Mouse (Mus musculus) liver, embryonic 15.5 days (tissue): Measurements from ENCODE around the gene Fbxw27. TPM values are rescaled to one million over a fixed set of nuclear protein-coding genes. Genes with fewer than 3 reads are reported as not detected.
"Not testable (repeated sequence)": the region's sequence is repeated elsewhere in the genome, so short reads cannot be mapped to it uniquely, and the experiment has no call there.

Experiments
- ATAC-seq: fragments of 200-750 bp; cut with Nextera tagmentation; 2 replicates; pipeline ENCODE4 v1.8.0; 2017; ENCODE audit warnings: moderate number of reproducible peaks, mild to moderate bottlenecking, moderate library complexity; ENCODE audit not compliant: insufficient read depth
- H3K27ac ChIP-seq: fragments of 300-500 bp; sonication (generic); replicated peaks from 2 replicates; pipeline ENCODE4 v1.5.1; 2015; ENCODE audit warnings: mild to moderate bottlenecking, inconsistent platforms
- H3K27me3 ChIP-seq: fragments of 300-500 bp; sonication (generic); 2 replicates; pipeline ENCODE4 v1.6.1; 2015; ENCODE audit warnings: mild to moderate bottlenecking, inconsistent platforms
- H3K36me3 ChIP-seq: fragments of 300-500 bp; sonication (generic); replicated peaks from 2 replicates; pipeline ENCODE4 v1.6.1; 2015; ENCODE audit warnings: moderate library complexity, mild to moderate bottlenecking, inconsistent platforms
- H3K4me1 ChIP-seq: fragments of 300-500 bp; sonication (generic); replicated peaks from 2 replicates; pipeline ENCODE4 v1.6.1; 2015; ENCODE audit warnings: inconsistent platforms
- H3K4me2 ChIP-seq: fragments of 300-500 bp; sonication (generic); 2 replicates; pipeline ENCODE4 v1.6.1; 2015; ENCODE audit warnings: moderate library complexity, mild to moderate bottlenecking, inconsistent platforms
- H3K4me3 ChIP-seq: fragments of 300-500 bp; sonication (generic); replicated peaks from 2 replicates; pipeline ENCODE4 v1.5.1; 2015; ENCODE audit warnings: mild to moderate bottlenecking, inconsistent platforms
- H3K9ac ChIP-seq: fragments of 300-500 bp; sonication (generic); 2 replicates; pipeline ENCODE4 v1.6.1; 2015; ENCODE audit warnings: moderate library complexity, mild to moderate bottlenecking, inconsistent platforms
- H3K9me3 ChIP-seq: fragments of 300-500 bp; sonication (generic); replicated peaks from 2 replicates; pipeline ENCODE4 v1.6.1; 2016; ENCODE audit warnings: inconsistent platforms
- WGBS: fragments of 180-500 bp; shearing (Covaris S2); methylation state at CpG from one replicate; pipeline ENCODE4 v1.1.7; 2015; ENCODE audit warnings: mixed read lengths; ENCODE audit not compliant: insufficient replicate concordance; 5-methylcytosine and 5-hydroxymethylcytosine counted together
- polyA plus RNA-seq: library from polyadenylated mRNA; unstranded; fragments of >200 nt; fragmentation: Nextera tagmentation; extraction: Ambion mirVana; gene quantifications from 2 replicates; pipeline ENCODE4 v1.2.1, GENCODE M21; 2015

Fbxw27 gene
- polyA plus RNA-seq, 1 experiment from 2014 or later, result not detected

- not testable (repeated sequence) for H3K4me3 ChIP-seq, H3K27ac ChIP-seq, H3K4me2 ChIP-seq, H3K9ac ChIP-seq, H3K36me3 ChIP-seq, ATAC-seq, H3K9me3 ChIP-seq, H3K27me3 ChIP-seq, H3K4me1 ChIP-seq
- WGBS, result 64% methylated on average over 2 of the region's 2 CpGs
Measured at GRCm38 (mm10) chr9:109805596-109805995, 15.1 kb upstream of the Fbxw27 start.

- Histone ChIP-seq H3K4me2 (no peak overlapping the region), H3K9ac (no peak overlapping the region), H3K4me3 (no peak overlapping the region), H3K27me3 (no peaks in the 10 kb centered on the region), H3K27ac (no peak overlapping the region), H3K36me3 (no peaks in the 10 kb centered on the region), H3K4me1 (no peaks in the 10 kb centered on the region), H3K9me3 (no peaks in the 10 kb centered on the region)
- ATAC-seq, result no peak
- WGBS, result 71% methylated on average over 1 of the region's 1 CpGs
Measured at GRCm38 (mm10) chr9:109798051-109798450, 7.6 kb upstream of the Fbxw27 start.

GRCm38 (mm10) chr9:109795811-109796210 is 5.3 kb upstream of the Fbxw27 start:
- Histone ChIP-seq H3K27me3 (no peaks in the 10 kb centered on the region), H3K36me3 (no peaks in the 10 kb centered on the region), H3K9me3 (no peaks in the 10 kb centered on the region), H3K4me1 (no peaks in the 10 kb centered on the region), H3K9ac (no peak overlapping the region), H3K4me3 (no peak overlapping the region), H3K27ac (no peak overlapping the region), H3K4me2 (no peak overlapping the region)
- WGBS, result 56% methylated on average over 2 of the region's 2 CpGs
- no peak for ATAC-seq

GRCm38 (mm10) chr9:109795221-109795620 is 4.8 kb upstream of the Fbxw27 start:
- H3K4me2 ChIP-seq, result no peak overlapping the region
- H3K36me3 ChIP-seq, result no peaks in the 10 kb centered on the region
- no peaks in the 10 kb centered on the region for H3K27me3 ChIP-seq
- ATAC-seq, result no peak
- 66% methylated on average over 2 of the region's 2 CpGs for WGBS
- H3K4me3 ChIP-seq, result no peak overlapping the region
- no peak overlapping the region for H3K9ac ChIP-seq
- H3K4me1 ChIP-seq, result no peaks in the 10 kb centered on the region
- H3K27ac ChIP-seq, result no peak overlapping the region
- no peaks in the 10 kb centered on the region for H3K9me3 ChIP-seq

- H3K9me3 ChIP-seq, H3K27ac ChIP-seq, H3K36me3 ChIP-seq, H3K4me3 ChIP-seq, H3K4me1 ChIP-seq, ATAC-seq, H3K9ac ChIP-seq, H3K27me3 ChIP-seq, H3K4me2 ChIP-seq: not testable (repeated sequence)
- 43% methylated on average over 1 of the region's 1 CpGs for WGBS
Measured at GRCm38 (mm10) chr9:109766841-109767240, 23.6 kb downstream of the Fbxw27 start.

GRCm38 (mm10) chr9:109745989-109746388 is 44.5 kb downstream of the Fbxw27 start, which contains the start of gene Fbxw26:
Fbxw26 (minus strand) TSS chr9:109746089.
- not testable (repeated sequence) for H3K4me1 ChIP-seq, H3K9me3 ChIP-seq, H3K9ac ChIP-seq, H3K36me3 ChIP-seq, H3K4me3 ChIP-seq, H3K27ac ChIP-seq, H3K27me3 ChIP-seq, ATAC-seq, H3K4me2 ChIP-seq
- whole genome bisulfite sequencing, result 65% methylated on average over 3 of the region's 3 CpGs

Other genes starting within 250 kb of the Fbxw27 start
- gene Fbxw15, start 222.4 kb downstream of the Fbxw27 start, polyA plus RNA-seq, result 0.09 TPM in 1 of 2 replicates, not detected in the other
- not detected in 2 replicates for gene Fbxw24, start 164.6 kb downstream of the Fbxw27 start, polyA plus RNA-seq
- gene Fbxw25, start 126.0 kb downstream of the Fbxw27 start, polyA plus RNA-seq, result not detected in 2 replicates
- gene Fbxw18, start 88.0 kb downstream of the Fbxw27 start, polyA plus RNA-seq, result not detected in 2 replicates
- gene Fbxw26, start 44.6 kb downstream of the Fbxw27 start, polyA plus RNA-seq, result not detected in 2 replicates
- gene Spink8, start 21.6 kb upstream of the Fbxw27 start, polyA plus RNA-seq, result not detected in 2 replicates
- 51.1 and 55.1 TPM in 2 replicates for gene Nme6, start 42.1 kb upstream of the Fbxw27 start, polyA plus RNA-seq
- gene Camp, start 58.9 kb upstream of the Fbxw27 start, polyA plus RNA-seq, result 281 and 299 TPM in 2 replicates
- gene Cdc25a, start 84.9 kb upstream of the Fbxw27 start, polyA plus RNA-seq, result 12.7 and 13.3 TPM in 2 replicates
- gene Map4, start 140.8 kb upstream of the Fbxw27 start, polyA plus RNA-seq, result 11.9 and 12.7 TPM in 2 replicates